Mouse (Mus musculus): Measurements from ENCODE around the gene Chn1.

GRCm38 (mm10) chr2:73566162-73566561, 209.0 kb downstream of the Chn1 start:
- peak; percentile 40; the same call in 1 of the 2 replicates for TF ChIP-seq CTCF (IDR thresholded peaks at IDR 0.05; ENCODE audit: borderline replicate concordance, extremely low read depth, insufficient read depth, insufficient read length)
- no peak for TF ChIP-seq POLR2A (IDR thresholded peaks at IDR 0.05; ENCODE audit: borderline replicate concordance, extremely low read depth, insufficient read depth, insufficient read length, poor library complexity, severe bottlenecking)
